Mouse (Mus musculus) lung, postnatal 0 days (tissue): ENCODE measurements around the gene Eea1. TPM values are rescaled to one million over a fixed set of nuclear protein-coding genes. Genes with fewer than 3 reads are reported as not detected.
"Not testable (repeated sequence)": the region's sequence is repeated elsewhere in the genome, so short reads cannot be mapped to it uniquely, and the experiment has no call there.

Source experiments
- ATAC-seq: fragments of 200-750 bp; cut with Nextera tagmentation; 2 replicates; pipeline ENCODE4 v1.8.0; 2017; ENCODE audit warnings: moderate library complexity
- DNase-seq: peaks from one replicate; pipeline ENCODE4 v3.0.0-alpha.2; 2016; ENCODE audit warnings: low spot score
- H3K27ac ChIP-seq: fragments of 300-500 bp; sonication (generic); 2 replicates; pipeline ENCODE4 v1.5.1; 2014; ENCODE audit warnings: antibody characterized with exemption, mild to moderate bottlenecking, low read length, mixed read lengths
- H3K27me3 ChIP-seq: fragments of 300-500 bp; sonication (generic); replicated peaks from 2 replicates; pipeline ENCODE4 v1.6.1; 2014; ENCODE audit warnings: low read length, mixed read lengths; ENCODE audit not compliant: insufficient read depth
- H3K36me3 ChIP-seq: fragments of 300-500 bp; sonication (generic); 2 replicates; pipeline ENCODE4 v1.6.1; 2014; ENCODE audit warnings: low read length, mixed read lengths; ENCODE audit not compliant: insufficient read depth
- H3K4me1 ChIP-seq: fragments of 300-500 bp; sonication (generic); 2 replicates; pipeline ENCODE4 v1.6.1; 2014; ENCODE audit warnings: antibody characterized with exemption, low read depth, low read length, mixed read lengths; ENCODE audit not compliant: insufficient read depth
- H3K4me2 ChIP-seq: fragments of 300-500 bp; sonication (generic); replicated peaks from 2 replicates; pipeline ENCODE4 v1.6.1; 2014; ENCODE audit warnings: low read depth, mild to moderate bottlenecking, low read length, moderate library complexity, mixed read lengths
- H3K4me3 ChIP-seq: fragments of 300-500 bp; sonication (generic); 2 replicates; pipeline ENCODE4 v1.5.1; 2014; ENCODE audit warnings: low read depth, low read length
- H3K9ac ChIP-seq: fragments of 300-500 bp; sonication (generic); replicated peaks from 2 replicates; pipeline ENCODE4 v1.6.1; 2014; ENCODE audit warnings: low read depth, mild to moderate bottlenecking
- H3K9me3 ChIP-seq: fragments of 300-500 bp; sonication (generic); 2 replicates; pipeline ENCODE4 v1.6.1; 2016; ENCODE audit warnings: low read length, mixed read lengths
- CTCF ChIP-seq: IDR thresholded peaks from 2 replicates; pipeline ENCODE4 v1.5.1; 2016; ENCODE audit warnings: antibody characterized with exemption, mild to moderate bottlenecking
- EP300 ChIP-seq: IDR thresholded peaks from 2 replicates; pipeline ENCODE4 v1.6.1; 2016; ENCODE audit warnings: antibody characterized with exemption, mild to moderate bottlenecking, control low read depth
- whole genome bisulfite sequencing: fragments of 180-500 bp; shearing (Covaris S2); extraction: QIAGEN DNeasy Blood & Tissue Kit; methylation state at CpG from one replicate; pipeline ENCODE4 v1.1.7; 2014; 5-methylcytosine and 5-hydroxymethylcytosine counted together
- polyA plus RNA-seq: library from polyadenylated mRNA; unstranded; fragments of >200 nt; fragmentation: Nextera tagmentation; extraction: Ambion mirVana; gene quantifications from 2 replicates; pipeline ENCODE4 v1.2.1, GENCODE M21; 2015

Gene Eea1
- polyA plus RNA-seq, 1 experiment from 2014 or later, result 27.5 TPM

- WGBS, result 23% methylated on average over 3 of the region's 3 CpGs
- ATAC-seq, result no peak
Observed at GRCm38 (mm10) chr10:95918716-95919115, 21.7 kb upstream of the Eea1 start.

GRCm38 (mm10) chr10:95923263-95924217, 16.9 kb upstream of the Eea1 start:
- DNase-seq (no peak), ATAC-seq (no peak)
- no peaks in the 10 kb centered on the region; the same call in 1 of the 2 replicates for H3K4me1 ChIP-seq

More at GRCm38 (mm10) chr10:95918716-95919115, 21.7 kb upstream of the Eea1 start:
- H3K9ac ChIP-seq, result no peak overlapping the region
- no peak overlapping the region for H3K4me2 ChIP-seq
- H3K27ac ChIP-seq, result no peak overlapping the region
- DNase-seq, result peak; percentile 30
- TF ChIP-seq EP300 (no peak), CTCF (no peak)
- no peaks in the 10 kb centered on the region; the same call in 1 of the 2 replicates for H3K4me1 ChIP-seq
- no peaks in the 10 kb centered on the region for H3K9me3 ChIP-seq
- H3K27me3 ChIP-seq, result no peaks in the 10 kb centered on the region
- H3K4me3 ChIP-seq, result no peak overlapping the region
- H3K36me3 ChIP-seq, result no peaks in the 10 kb centered on the region

DNA sequence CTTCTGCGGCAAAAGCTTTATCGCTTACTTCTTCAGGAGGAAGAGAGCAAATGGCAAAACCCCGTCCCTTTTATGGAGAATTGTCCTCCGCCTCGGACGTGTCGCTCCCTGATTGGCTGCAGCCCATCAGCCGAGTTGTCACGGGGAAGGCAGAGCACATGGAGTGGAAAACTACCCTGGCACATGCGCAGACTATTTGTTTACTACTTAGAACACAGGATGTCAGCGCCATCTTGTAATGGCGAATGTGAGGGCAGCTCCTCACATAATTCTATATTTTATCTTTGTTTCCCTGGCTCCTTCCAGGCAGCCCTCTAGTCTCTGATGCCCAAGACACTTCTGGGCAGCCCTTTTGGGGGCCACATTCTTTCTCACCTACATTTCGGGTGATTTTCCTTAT, 6.8 kb upstream of the Eea1 start:
- not testable (repeated sequence) for H3K4me2 ChIP-seq, H3K4me3 ChIP-seq, DNase-seq, H3K4me1 ChIP-seq, H3K36me3 ChIP-seq, H3K27ac ChIP-seq, ATAC-seq, H3K9ac ChIP-seq, H3K27me3 ChIP-seq, H3K9me3 ChIP-seq
- 90% methylated on average over 13 of the region's 13 CpGs for WGBS

More at GRCm38 (mm10) chr10:95923263-95924217, 16.9 kb upstream of the Eea1 start:
- Histone ChIP-seq H3K4me3 (no peak overlapping the region), H3K9me3 (no peaks in the 10 kb centered on the region), H3K27ac (no peak overlapping the region), H3K4me2 (no peak overlapping the region), H3K27me3 (no peaks in the 10 kb centered on the region), H3K9ac (no peak overlapping the region), H3K36me3 (no peaks in the 10 kb centered on the region)
- TF ChIP-seq CTCF (no peak), EP300 (no peak)
- 72% methylated on average over 6 of the region's 6 CpGs for WGBS

GRCm38 (mm10) chr10:95940901-95941767, 684 bp downstream of the Eea1 start:
- ATAC-seq (peak; percentile 82), DNase-seq (peak; percentile 76)
- Histone ChIP-seq H3K4me1 (peaks cover 7% of the 10 kb centered on the region; the same call in 1 of the 2 replicates), H3K27me3 (no peaks in the 10 kb centered on the region), H3K27ac (peak overlapping the region; percentile 94), H3K4me3 (peak overlapping the region; percentile 87), H3K4me2 (peak overlapping the region; percentile 77), H3K9ac (peak overlapping the region; percentile 72), H3K36me3 (no peaks in the 10 kb centered on the region), H3K9me3 (no peaks in the 10 kb centered on the region)
- 6% methylated on average over 47 of the region's 69 CpGs for WGBS
- TF ChIP-seq CTCF (no peak), EP300 (no peak)

GRCm38 (mm10) chr10:95941768-95942425, 1.4 kb downstream of the Eea1 start:
- DNase-seq (peak; percentile 57), ATAC-seq (no peak)
- 37% methylated on average over 6 of the region's 6 CpGs for WGBS
- TF ChIP-seq EP300, result no peak
- TF ChIP-seq CTCF, result no peak
- Histone ChIP-seq H3K4me1 (peaks cover 7% of the 10 kb centered on the region; the same call in 1 of the 2 replicates), H3K4me3 (peak overlapping the region; percentile 87), H3K9me3 (no peaks in the 10 kb centered on the region), H3K9ac (no peak overlapping the region), H3K36me3 (no peaks in the 10 kb centered on the region), H3K27ac (peak overlapping the region; percentile 94; the same call in 1 of the 2 replicates), H3K27me3 (no peaks in the 10 kb centered on the region), H3K4me2 (peak overlapping the region; percentile 77; the same call in 1 of the 2 replicates)
